ENCODE assay signal across 26 mouse cellular contexts in the genomic region with DNA sequence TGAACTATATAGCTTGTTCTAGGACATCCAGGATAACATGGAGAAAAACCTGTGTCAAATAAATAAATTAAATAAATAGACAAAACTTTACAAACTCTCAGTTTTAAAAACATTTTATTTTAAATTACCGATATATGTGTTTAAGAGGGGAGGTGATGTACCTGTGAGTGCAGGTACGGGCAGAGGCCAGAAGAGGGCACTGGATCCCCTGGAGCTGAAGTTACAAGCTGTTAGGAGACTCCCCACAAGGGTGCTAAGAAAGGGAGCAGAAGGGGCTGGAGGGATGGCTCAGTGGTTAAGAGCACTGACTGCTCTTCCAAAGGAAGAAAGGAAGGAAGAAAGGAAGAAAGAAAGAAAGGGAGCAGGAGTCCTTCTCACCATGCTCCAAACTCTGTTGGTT. TPM values are rescaled to one million over a fixed set of nuclear protein-coding genes. Genes with fewer than 3 reads are reported as not detected.
A peak's percentile ranks its signal among the peaks of the same experiment; 100 is the strongest.
DNase-seq lines count a peak whose midpoint lies in the region; ATAC-seq and TF ChIP-seq lines count a peak whose summit lies in the region.
"Had no signal": no experiment of that assay in that cellular context is flagged by ENCODE, and none has a peak within 500 bp of the region (broad histone marks: within the 10 kb centered on the region; RNA-seq: fewer than 3 reads in every experiment).

No protein-coding gene starts in this region.

- peak; percentile 41 for TF ChIP-seq CTCF in kidney, adult 2 months (conservative IDR thresholded peaks at IDR 0.05; ENCODE audit: insufficient read depth, insufficient read length, low read depth, low read length)
- peak; percentile 10; the same call in 1 of the 2 replicates for TF ChIP-seq CTCF in testis, adult 2 months (IDR thresholded peaks at IDR 0.05; ENCODE audit: control insufficient read depth, insufficient read depth, insufficient replicate concordance, low read depth, low read length)
- peak; percentile 36 to 58 (median 42) for TF ChIP-seq CTCF in MEL (IDR thresholded peaks at IDR 0.05 in 2 of 3, conservative IDR thresholded peaks at IDR 0.05 in 1 of 3; ENCODE audit: control insufficient read depth in 1 of 3, insufficient read depth in 1 of 3, low read depth in 2 of 3, low read length in 3 of 3, poor library complexity in 1 of 3, severe bottlenecking in 1 of 3)
- TF ChIP-seq CTCF in stomach, postnatal 0 days (IDR thresholded peaks at IDR 0.05; ENCODE audit: low read depth): peak; percentile 38; the same call in 1 of the 2 replicates

- H3K9ac ChIP-seq in MEL (ENCODE audit: control insufficient read depth, low read depth, low read length, poor library complexity, severe bottlenecking): no peak overlapping the region
- H3K9ac ChIP-seq in stomach, postnatal 0 days (ENCODE audit: low read length): no peak overlapping the region
- no peak overlapping the region for H3K9ac ChIP-seq in forebrain, embryonic 14.5 days (ENCODE audit: low read length)
- H3K9ac ChIP-seq: forebrain, embryonic 12.5 days; kidney, embryonic 15.5 days; limb, embryonic 15.5 days; lung, embryonic 15.5 days; midbrain, embryonic 12.5 days had no signal

- no peak overlapping the region for H3K4me2 ChIP-seq in stomach, postnatal 0 days (replicated peaks; ENCODE audit: low read depth)
- no peak overlapping the region for H3K4me2 ChIP-seq in forebrain, embryonic 14.5 days (ENCODE audit: low read length)
- H3K4me2 ChIP-seq: forebrain, embryonic 12.5 days; kidney, embryonic 15.5 days; limb, embryonic 15.5 days; lung, embryonic 15.5 days; midbrain, embryonic 12.5 days had no signal

- H3K4me1 ChIP-seq in kidney, adult 2 months (ENCODE audit: control insufficient read depth, insufficient read depth, low read length): no peaks in the 10 kb centered on the region; the same call in 1 of the 2 replicates
- H3K4me1 ChIP-seq in testis, adult 2 months (ENCODE audit: control insufficient read depth, insufficient read depth, low read length): peaks cover 22% of the 10 kb centered on the region
- peaks cover 0 to 9% of the 10 kb centered on the region in 2 experiments; a peak in 2 of 4 replicates for H3K4me1 ChIP-seq in MEL (ENCODE audit: control insufficient read depth in 1 of 2, insufficient read depth in 2 of 2, low read length in 2 of 2)
- no peaks in the 10 kb centered on the region for H3K4me1 ChIP-seq in stomach, postnatal 0 days (replicated peaks; ENCODE audit: control insufficient read depth, insufficient read depth)
- H3K4me1 ChIP-seq in forebrain, embryonic 14.5 days (ENCODE audit: control insufficient read depth, insufficient read depth, low read length): peaks cover 14% of the 10 kb centered on the region

- no peak for TF ChIP-seq POLR2A in kidney, adult 2 months (IDR thresholded peaks at IDR 0.05; ENCODE audit: low read depth, low read length)
- no peak for TF ChIP-seq POLR2A in testis, adult 2 months (IDR thresholded peaks at IDR 0.05; ENCODE audit: control insufficient read depth, low read depth, low read length)
- no peak for TF ChIP-seq POLR2A in MEL (IDR thresholded peaks at IDR 0.05; ENCODE audit: control insufficient read depth in 1 of 2, insufficient read depth in 1 of 2, low read depth in 1 of 2, low read length in 2 of 2, poor library complexity in 1 of 2)

- H3K27me3 ChIP-seq in kidney, adult 2 months (replicated peaks; ENCODE audit: control insufficient read depth, insufficient read depth, low read length): no peaks in the 10 kb centered on the region
- H3K27me3 ChIP-seq in testis, adult 2 months (ENCODE audit: control insufficient read depth, insufficient read depth, low read length): no peaks in the 10 kb centered on the region
- H3K27me3 ChIP-seq in MEL (ENCODE audit: control insufficient read depth in 1 of 2, insufficient read depth in 2 of 2, low read length in 2 of 2): no peaks in the 10 kb centered on the region
- H3K27me3 ChIP-seq in stomach, postnatal 0 days (ENCODE audit: control insufficient read depth, insufficient read depth, low read length): no peaks in the 10 kb centered on the region
- no peaks in the 10 kb centered on the region for H3K27me3 ChIP-seq in forebrain, embryonic 14.5 days (replicated peaks; ENCODE audit: control insufficient read depth, insufficient read depth, low read length)
- H3K27me3 ChIP-seq: forebrain, embryonic 12.5 days; kidney, embryonic 15.5 days; limb, embryonic 15.5 days; lung, embryonic 15.5 days; midbrain, embryonic 12.5 days; Patski had no signal

- no peaks in the 10 kb centered on the region for H3K36me3 ChIP-seq in kidney, adult 2 months (ENCODE audit: control insufficient read depth, insufficient read depth, low read length)
- H3K36me3 ChIP-seq in testis, adult 2 months (ENCODE audit: control insufficient read depth, insufficient read depth, low read length): no peaks in the 10 kb centered on the region
- H3K36me3 ChIP-seq in MEL (ENCODE audit: control insufficient read depth in 1 of 2, insufficient read depth in 2 of 2, low read length in 2 of 2): peaks cover 0 to 5% of the 10 kb centered on the region in 2 experiments; a peak in 2 of 4 replicates
- no peaks in the 10 kb centered on the region for H3K36me3 ChIP-seq in stomach, postnatal 0 days (ENCODE audit: control insufficient read depth, insufficient read depth, low read length)
- H3K36me3 ChIP-seq in forebrain, embryonic 14.5 days (ENCODE audit: control insufficient read depth, insufficient read depth, low read length): peaks cover 7% of the 10 kb centered on the region

- H3K27ac ChIP-seq in kidney, adult 2 months (ENCODE audit: insufficient read depth, low read depth, low read length): no peak overlapping the region
- no peak overlapping the region for H3K27ac ChIP-seq in testis, adult 2 months (ENCODE audit: control insufficient read depth, insufficient read depth, low read depth, low read length)
- H3K27ac ChIP-seq in MEL (ENCODE audit: control insufficient read depth, low read depth, low read length): no peak overlapping the region
- no peak overlapping the region for H3K27ac ChIP-seq in stomach, postnatal 0 days (replicated peaks)
- no peak overlapping the region for H3K27ac ChIP-seq in forebrain, embryonic 14.5 days (ENCODE audit: low read depth, low read length)
- H3K27ac ChIP-seq: embryonic facial prominence, embryonic 10.5 days; forebrain, embryonic 12.5 days; kidney, embryonic 15.5 days; limb, embryonic 15.5 days; lung, embryonic 15.5 days; midbrain, embryonic 12.5 days had no signal

- no peak for ATAC-seq in stomach, postnatal 0 days (ENCODE audit: low FRiP score, low TSS enrichment)
- ATAC-seq in forebrain, embryonic 14.5 days: no peak
- ATAC-seq: Patski had no signal

- no peak overlapping the region for H3K4me3 ChIP-seq in kidney, adult 2 months (ENCODE audit: insufficient read depth, low read depth, low read length)
- no peak overlapping the region for H3K4me3 ChIP-seq in testis, adult 2 months (ENCODE audit: control insufficient read depth, low read depth, low read length)
- H3K4me3 ChIP-seq in MEL (ENCODE audit: control insufficient read depth in 1 of 2, insufficient read depth in 1 of 2, low read depth in 2 of 2, low read length in 2 of 2): no peak overlapping the region
- no peak overlapping the region for H3K4me3 ChIP-seq in stomach, postnatal 0 days (ENCODE audit: low read depth, low read length)
- H3K4me3 ChIP-seq in forebrain, embryonic 14.5 days (ENCODE audit: low read depth, low read length): no peak overlapping the region
- H3K4me3 ChIP-seq: embryonic facial prominence, embryonic 10.5 days; forebrain, embryonic 12.5 days; kidney, embryonic 15.5 days; limb, embryonic 15.5 days; lung, embryonic 15.5 days; midbrain, embryonic 12.5 days had no signal

- no peak for DNase-seq in kidney, adult 2 months
- DNase-seq in kidney, postnatal 25 days: no peak
- DNase-seq in testis, postnatal 14 days (ENCODE audit: low spot score): no peak
- DNase-seq in MEL (ENCODE audit: low read depth, low spot score): peak; percentile 53
- DNase-seq in stomach, postnatal 0 days (ENCODE audit: low spot score): no peak
- no peak for DNase-seq in frontal cortex, postnatal 14 days (ENCODE audit: low spot score in 2 of 2)
- DNase-seq in forebrain, embryonic 14.5 days (ENCODE audit: low spot score): no peak
- DNase-seq: adrenal gland, postnatal 25 days; cerebellum, adult 8-10 months; gastrocnemius, postnatal 25 days; thymus, adult 2 months had no signal

- 94% methylated on average over 2 of the region's 2 CpGs for WGBS in kidney, adult 2 months
- 93% methylated on average over 2 of the region's 2 CpGs for WGBS in stomach, postnatal 0 days
- WGBS in forebrain, embryonic 14.5 days: 96% methylated on average over 2 of the region's 2 CpGs

- H3K79me2 ChIP-seq in MEL (ENCODE audit: control insufficient read depth, insufficient read depth, low read length, poor library complexity): peaks cover 8% of the 10 kb centered on the region

- TF ChIP-seq EP300 in MEL (IDR thresholded peaks at IDR 0.05; ENCODE audit: low read depth in 1 of 2, low read length in 2 of 2): no peak
- TF ChIP-seq EP300 in stomach, postnatal 0 days (optimal IDR thresholded peaks at IDR 0.05): no peak

- peak; percentile 32 for TF ChIP-seq RAD21 in MEL (IDR thresholded peaks at IDR 0.05; ENCODE audit: low read depth, low read length)

- H3K9me3 ChIP-seq in MEL (replicated peaks; ENCODE audit: insufficient read depth, low read length): no peaks in the 10 kb centered on the region
- H3K9me3 ChIP-seq in stomach, postnatal 0 days (ENCODE audit: control insufficient read depth, low read length): no peaks in the 10 kb centered on the region
- no peaks in the 10 kb centered on the region for H3K9me3 ChIP-seq in forebrain, embryonic 14.5 days (replicated peaks; ENCODE audit: control insufficient read depth, low read length)
- H3K9me3 ChIP-seq: forebrain, embryonic 12.5 days; kidney, embryonic 15.5 days; limb, embryonic 15.5 days; lung, embryonic 15.5 days; midbrain, embryonic 12.5 days had no signal

RNA-seq across cellular contexts. Expression of gene C2, which starts 6.7 kb away (rescaled TPM):
- 62.9 and 73.4 TPM in 2 replicates for polyA plus RNA-seq in kidney, adult 2 months (2012; rRNA removed)
- polyA plus RNA-seq in testis, adult 2 months (2012; rRNA removed): 14.8 and 15.3 TPM in 2 replicates
- total RNA-seq in MEL (2012; rRNA removed): 1.6 and 2.2 TPM in 2 replicates
- 1 to 10 TPM in 1 of 2 experiments, not detected in 1; 9.4 TPM for polyA plus RNA-seq in MEL (2012; ENCODE audit: insufficient read depth in 1 of 2, insufficient read length in 2 of 2, low read depth in 1 of 2, low replicate concordance in 2 of 2, missing spikeins in 1 of 2)
- polyA plus RNA-seq in stomach, postnatal 0 days (2015; fragmentation: Nextera tagmentation; extraction: Ambion mirVana): 4.8 and 5.5 TPM in 2 replicates
- 1.3 and 1.4 TPM in 2 replicates for polyA plus RNA-seq in forebrain, embryonic 14.5 days (2014; fragmentation: Nextera tagmentation; extraction: Ambion mirVana)

RNA-seq across cellular contexts. Expression of gene Ehmt2, which starts 6.9 kb away (rescaled TPM):
- polyA plus RNA-seq in kidney, adult 2 months (2012; rRNA removed): 134 and 169 TPM in 2 replicates
- 344 and 384 TPM in 2 replicates for polyA plus RNA-seq in testis, adult 2 months (2012; rRNA removed)
- total RNA-seq in MEL (2012; rRNA removed): 66.6 and 67.4 TPM in 2 replicates
- 100 to 1,000 TPM in 1 of 2 experiments, not detected in 1; 113 TPM for polyA plus RNA-seq in MEL (2012; ENCODE audit: insufficient read depth in 1 of 2, insufficient read length in 2 of 2, low read depth in 1 of 2, low replicate concordance in 2 of 2, missing spikeins in 1 of 2)
- 23.8 and 26.2 TPM in 2 replicates for polyA plus RNA-seq in stomach, postnatal 0 days (2015; fragmentation: Nextera tagmentation; extraction: Ambion mirVana)
- polyA plus RNA-seq in forebrain, embryonic 14.5 days (2014; fragmentation: Nextera tagmentation; extraction: Ambion mirVana): 62.5 and 76.9 TPM in 2 replicates

RNA-seq across cellular contexts. Expression of gene Gm20547, which starts 9.5 kb away (rescaled TPM):
- 0.05 TPM in 1 of 2 replicates, not detected in the other for polyA plus RNA-seq in kidney, adult 2 months (2012; rRNA removed)
- not detected in 2 replicates for polyA plus RNA-seq in testis, adult 2 months (2012; rRNA removed)
- total RNA-seq in MEL (2012; rRNA removed): not detected in 2 replicates
- polyA plus RNA-seq in MEL (2012; ENCODE audit: insufficient read depth in 1 of 2, insufficient read length in 2 of 2, low read depth in 1 of 2, low replicate concordance in 2 of 2, missing spikeins in 1 of 2): under 1 TPM in 1 of 2 experiments, not detected in 1; 0.03 TPM
- polyA plus RNA-seq in stomach, postnatal 0 days (2015; fragmentation: Nextera tagmentation; extraction: Ambion mirVana): not detected in 2 replicates
- polyA plus RNA-seq in forebrain, embryonic 14.5 days (2014; fragmentation: Nextera tagmentation; extraction: Ambion mirVana): 0.28 TPM in 1 of 2 replicates, not detected in the other
- total RNA-seq: adrenal gland, postnatal 25 days; common myeloid progenitor, adult 5-6 weeks; gastrocnemius, postnatal 25 days; left cerebral cortex, postnatal 36 days had no signal
- polyA plus RNA-seq: embryonic facial prominence, embryonic 10.5 days; forebrain, embryonic 12.5 days; frontal cortex, adult 2 months; heart, postnatal 0 days; hindbrain, embryonic 11.5 days; intestine, embryonic 14.5 days; kidney, embryonic 15.5 days; limb, embryonic 15.5 days; lung, embryonic 15.5 days; midbrain, embryonic 12.5 days; neural tube, embryonic 14.5 days; Patski had no signal

RNA-seq across cellular contexts. Expression of gene Zbtb12, which starts 12.1 kb away (rescaled TPM):
- 9.4 and 10.8 TPM in 2 replicates for polyA plus RNA-seq in kidney, adult 2 months (2012; rRNA removed)
- 4.0 and 4.7 TPM in 2 replicates for polyA plus RNA-seq in testis, adult 2 months (2012; rRNA removed)
- total RNA-seq in MEL (2012; rRNA removed): 6.6 and 7.6 TPM in 2 replicates
- 10 to 100 TPM in 1 of 2 experiments, not detected in 1; 24.3 TPM for polyA plus RNA-seq in MEL (2012; ENCODE audit: insufficient read depth in 1 of 2, insufficient read length in 2 of 2, low read depth in 1 of 2, low replicate concordance in 2 of 2, missing spikeins in 1 of 2)
- polyA plus RNA-seq in stomach, postnatal 0 days (2015; fragmentation: Nextera tagmentation; extraction: Ambion mirVana): 0.59 and 0.62 TPM in 2 replicates
- 3.5 and 3.8 TPM in 2 replicates for polyA plus RNA-seq in forebrain, embryonic 14.5 days (2014; fragmentation: Nextera tagmentation; extraction: Ambion mirVana)

RNA-seq across cellular contexts. Expression of gene Slc44a4, which starts 22.9 kb away (rescaled TPM):
- polyA plus RNA-seq in kidney, adult 2 months (2012; rRNA removed): 73.5 and 88.1 TPM in 2 replicates
- 0.52 and 2.2 TPM in 2 replicates for polyA plus RNA-seq in testis, adult 2 months (2012; rRNA removed)
- total RNA-seq in MEL (2012; rRNA removed): 0.12 TPM in 1 of 2 replicates, not detected in the other
- under 1 TPM in 1 of 2 experiments, not detected in 1; 0.06 TPM for polyA plus RNA-seq in MEL (2012; ENCODE audit: insufficient read depth in 1 of 2, insufficient read length in 2 of 2, low read depth in 1 of 2, low replicate concordance in 2 of 2, missing spikeins in 1 of 2)
- polyA plus RNA-seq in stomach, postnatal 0 days (2015; fragmentation: Nextera tagmentation; extraction: Ambion mirVana): 31.2 and 33.1 TPM in 2 replicates
- polyA plus RNA-seq in forebrain, embryonic 14.5 days (2014; fragmentation: Nextera tagmentation; extraction: Ambion mirVana): not detected in 2 replicates
- total RNA-seq: common myeloid progenitor, adult 5-6 weeks; gastrocnemius, postnatal 25 days had no signal
- polyA plus RNA-seq: forebrain, embryonic 12.5 days; heart, postnatal 0 days; neural tube, embryonic 14.5 days had no signal
